Mouse (Mus musculus) heart, adult 2 months (tissue): ENCODE results near the gene Scd2. TPM values are rescaled to one million over a fixed set of nuclear protein-coding genes. Genes with fewer than 3 reads are reported as not detected.

Source experiments
- DNase-seq, 2 experiments: peaks; one replicate each; pipeline ENCODE4 v3.0.0; 2021
- H3K27ac ChIP-seq: fragments of 200-600 bp; 2 replicates; pipeline ENCODE4 v1.8.1; 2022
- H3K27me3 ChIP-seq: fragments of 200-500 bp; 2 replicates; pipeline ENCODE4 v1.6.1; 2012; ENCODE audit warnings: mild to moderate bottlenecking, low read length, inconsistent platforms, mixed read lengths; ENCODE audit not compliant: control insufficient read depth, insufficient read depth
- H3K36me3 ChIP-seq: fragments of 200-500 bp; 2 replicates; pipeline ENCODE4 v1.6.1; 2012; ENCODE audit warnings: low read length, inconsistent platforms; ENCODE audit not compliant: control insufficient read depth, insufficient read depth
- H3K4me1 ChIP-seq: fragments of 200-500 bp; 2 replicates; pipeline ENCODE4 v1.6.1; 2011; ENCODE audit warnings: low read length; ENCODE audit not compliant: control insufficient read depth, insufficient read depth
- H3K4me3 ChIP-seq: fragments of 200-600 bp; 2 replicates; pipeline ENCODE4 v1.8.1; 2022
- H3K79me2 ChIP-seq: fragments of 200-500 bp; replicated peaks from 2 replicates; pipeline ENCODE4 v1.6.1; 2012; ENCODE audit warnings: mild to moderate bottlenecking, inconsistent platforms, low read length, moderate library complexity, mixed read lengths; ENCODE audit not compliant: control insufficient read depth, insufficient read depth
- H3K9ac ChIP-seq: fragments of 200-500 bp; 2 replicates; pipeline ENCODE4 v1.6.1; 2012; ENCODE audit warnings: low read depth, mild to moderate bottlenecking, control low read depth, inconsistent platforms, low read length, mixed read lengths
- CTCF ChIP-seq: fragments of 200-600 bp; IDR thresholded peaks from 2 replicates; pipeline ENCODE4 v1.8.1; 2022; ENCODE audit warnings: antibody characterized with exemption, mild to moderate bottlenecking, moderate library complexity
- EP300 ChIP-seq: fragments of 200-500 bp; IDR thresholded peaks from 2 replicates; pipeline ENCODE4 v1.6.1; 2011; ENCODE audit warnings: low read depth, low read length, control low read depth; ENCODE audit not compliant: insufficient read depth
- POLR2A ChIP-seq: fragments of 200-500 bp; IDR thresholded peaks from 2 replicates; pipeline ENCODE4 v1.6.1; 2011; ENCODE audit warnings: mild to moderate bottlenecking, low read depth, low read length, control low read depth; ENCODE audit not compliant: insufficient read depth
- WGBS: fragments of 180-500 bp; shearing (Covaris S2); methylation state at CpG from one replicate; pipeline ENCODE4 v1.1.7; 2018; 5-methylcytosine and 5-hydroxymethylcytosine counted together
- intact Hi-C: fragments of 180-260 bp; cut with DNase I; formaldehyde crosslinking; loops from one replicate; pipeline ENCODE4 v1.15.1; 2025
- long read RNA-seq: library from polyadenylated mRNA; stranded (forward); transcript quantifications from one replicate; pipeline ENCODE4 v2.0.0, GENCODE M21; 2021
- polyA plus RNA-seq: library from polyadenylated mRNA; depleted of rRNA; stranded (reverse); fragments of >200 nt; gene quantifications from 2 replicates; pipeline ENCODE4 v1.2.3, GENCODE M21; 2012; rRNA removed
- total RNA-seq, 2 experiments: library from RNA; stranded (reverse); gene quantifications; 2 replicates each; pipeline ENCODE4 v1.2.3; 2021

Scd2 gene
- 10 to 100 TPM in 1 of 2 experiments, 1 to 10 TPM in 1; 9.2 to 12.2 TPM for total RNA-seq
- 21.2 and 31.1 TPM in 2 replicates for polyA plus RNA-seq
- long read RNA-seq, full-length matches to known transcripts: 6 of 7 reads
- long read RNA-seq, partial matches to known transcripts: 1 of 7 reads
- long read RNA-seq, other reads (novel, unspliced or antisense): 0 of 7 reads

DNA sequence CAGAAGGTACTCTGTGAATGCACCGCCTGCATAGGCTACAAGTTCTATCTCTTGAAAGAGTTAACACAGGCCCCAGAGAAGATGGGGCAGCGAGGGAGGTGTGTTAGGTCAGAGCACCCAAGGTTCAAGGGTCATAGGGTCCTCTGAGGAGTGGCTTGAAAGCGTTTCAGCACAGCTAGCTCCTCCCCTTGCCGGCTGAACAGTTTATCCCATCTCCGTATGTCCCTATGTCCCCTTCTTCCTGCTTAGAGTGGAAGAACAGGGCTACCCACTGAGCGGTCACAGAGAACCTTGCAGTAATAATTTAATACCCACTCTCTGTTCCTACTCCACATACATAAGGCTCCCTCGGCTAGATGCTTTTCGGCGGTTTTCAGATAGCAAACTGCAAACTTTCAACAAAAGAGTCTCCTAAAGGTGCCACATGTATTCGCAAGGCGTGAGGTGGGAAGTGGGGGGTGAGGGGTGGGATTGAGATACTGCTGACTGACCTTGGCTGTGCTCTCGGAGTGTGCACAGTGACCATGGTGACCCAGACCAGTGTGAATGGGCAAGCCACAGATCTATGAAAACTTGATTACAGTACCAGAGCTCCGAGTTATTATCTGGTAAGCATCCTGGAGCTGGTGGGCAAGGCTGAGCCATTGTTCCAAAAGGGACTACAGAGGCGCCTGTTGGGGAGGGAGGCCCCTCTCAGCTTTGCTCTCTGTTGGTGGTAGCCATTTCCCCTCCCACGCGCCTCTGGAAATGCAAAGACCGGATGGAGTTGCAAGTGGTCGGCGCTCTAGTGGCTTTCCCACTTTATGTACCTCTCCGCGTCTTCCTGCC, at the start of gene Scd2:
Gene Scd2, plus strand, starts transcription at position 734 of the 828 bp plus-strand sequence.
- no peak for DNase-seq
- H3K4me3 ChIP-seq: peak within 1 kb of the TSS; percentile 76
- peak within 1 kb of the TSS; percentile 81 for H3K9ac ChIP-seq
- no peaks in the 10 kb centered on the region for H3K79me2 ChIP-seq
- H3K36me3 ChIP-seq: no peaks in the 10 kb centered on the region
- TF ChIP-seq POLR2A (no peak), EP300 (no peak), CTCF (no peak)
- H3K27me3 ChIP-seq: no peaks in the 10 kb centered on the region
- H3K4me1 ChIP-seq: peaks cover 3% of the 10 kb centered on the region
- intact Hi-C loops: no loop called here
- peak within 1 kb of the TSS; percentile 53 for H3K27ac ChIP-seq
- 15% methylated on average over 21 of the region's 21 CpGs for WGBS

DNA sequence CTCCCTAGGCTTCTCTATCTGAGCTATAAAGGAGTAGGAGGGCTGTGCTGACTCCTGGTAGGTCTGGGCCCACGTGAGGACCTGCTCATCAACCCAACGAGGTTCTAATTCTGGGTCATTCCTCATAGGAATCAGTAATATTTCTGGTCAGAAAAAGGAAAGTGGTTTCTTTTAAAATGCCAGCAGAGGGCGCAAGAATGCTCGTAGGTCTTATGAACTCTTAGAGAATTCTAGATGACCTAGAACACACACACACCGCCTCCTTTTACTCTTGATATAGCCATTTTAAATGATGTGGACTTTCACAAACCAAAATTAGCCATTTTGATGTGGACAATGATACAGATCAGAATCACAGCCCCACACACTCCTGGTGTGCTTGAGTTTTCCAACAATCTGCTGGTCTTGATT, 47.7 kb upstream of the Scd2 start:
- Histone ChIP-seq H3K4me3 (peak overlapping the region; percentile 28; the same call in 1 of the 2 replicates), H3K27ac (no peak overlapping the region; the same call in 1 of the 2 replicates), H3K4me1 (peaks cover 6% of the 10 kb centered on the region), H3K79me2 (no peaks in the 10 kb centered on the region), H3K27me3 (no peaks in the 10 kb centered on the region), H3K9ac (no peak overlapping the region), H3K36me3 (no peaks in the 10 kb centered on the region)
- 1% methylated on average over 5 of the region's 5 CpGs for WGBS
- intact Hi-C loops: loop anchor here (1.0 to 10.0 kb wide), 3 partner anchors 50 to 299 kb away; partner anchors contain the start of gene Sec31b
- TF ChIP-seq CTCF: peak; percentile 81
- TF ChIP-seq POLR2A: no peak
- no peak for TF ChIP-seq EP300
- peak in 1 of 2 experiments; percentile 26 for DNase-seq

DNA sequence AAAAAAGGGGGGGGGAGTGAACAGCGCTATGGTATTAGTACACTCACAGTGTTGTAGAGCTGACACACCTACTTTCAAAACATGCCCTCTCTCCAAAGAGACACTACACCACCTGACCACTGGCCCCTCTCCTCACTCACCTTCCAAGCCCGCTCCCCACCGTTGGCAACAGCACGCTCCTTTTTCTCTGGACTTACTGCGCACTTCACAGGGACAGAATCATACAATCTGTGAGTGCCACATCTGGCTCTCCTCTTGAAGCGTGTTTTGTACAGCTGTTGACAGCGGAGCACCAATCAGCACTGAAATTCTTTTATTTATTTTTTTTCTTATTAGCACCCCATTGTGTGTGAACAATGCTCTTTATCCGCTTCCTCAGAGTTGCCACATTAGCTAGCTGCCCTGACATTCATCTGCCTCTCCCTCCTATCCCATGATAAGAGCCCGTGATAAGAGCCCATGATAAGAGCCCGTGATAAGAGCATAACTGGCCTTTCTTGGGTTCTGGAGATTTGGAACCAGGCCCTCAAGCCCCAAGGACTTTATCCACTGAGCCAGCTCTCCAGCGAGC, 47.0 kb upstream of the Scd2 start:
- DNase-seq: no peak
- no peaks in the 10 kb centered on the region for H3K27me3 ChIP-seq
- 38% methylated on average over 11 of the region's 11 CpGs for WGBS
- no peak for TF ChIP-seq POLR2A
- TF ChIP-seq EP300: no peak
- no peak for TF ChIP-seq CTCF
- H3K4me1 ChIP-seq: peaks cover 6% of the 10 kb centered on the region
- H3K36me3 ChIP-seq: no peaks in the 10 kb centered on the region
- no peaks in the 10 kb centered on the region for H3K79me2 ChIP-seq
- H3K27ac ChIP-seq: peak overlapping the region; percentile 10; the same call in 1 of the 2 replicates
- intact Hi-C loops: loop anchor here (10.0 kb wide), 1 partner anchor 298 kb away; the partner anchor contains the start of gene Sec31b
- no peak overlapping the region for H3K9ac ChIP-seq
- H3K4me3 ChIP-seq: no peak overlapping the region; the same call in 1 of the 2 replicates

DNA sequence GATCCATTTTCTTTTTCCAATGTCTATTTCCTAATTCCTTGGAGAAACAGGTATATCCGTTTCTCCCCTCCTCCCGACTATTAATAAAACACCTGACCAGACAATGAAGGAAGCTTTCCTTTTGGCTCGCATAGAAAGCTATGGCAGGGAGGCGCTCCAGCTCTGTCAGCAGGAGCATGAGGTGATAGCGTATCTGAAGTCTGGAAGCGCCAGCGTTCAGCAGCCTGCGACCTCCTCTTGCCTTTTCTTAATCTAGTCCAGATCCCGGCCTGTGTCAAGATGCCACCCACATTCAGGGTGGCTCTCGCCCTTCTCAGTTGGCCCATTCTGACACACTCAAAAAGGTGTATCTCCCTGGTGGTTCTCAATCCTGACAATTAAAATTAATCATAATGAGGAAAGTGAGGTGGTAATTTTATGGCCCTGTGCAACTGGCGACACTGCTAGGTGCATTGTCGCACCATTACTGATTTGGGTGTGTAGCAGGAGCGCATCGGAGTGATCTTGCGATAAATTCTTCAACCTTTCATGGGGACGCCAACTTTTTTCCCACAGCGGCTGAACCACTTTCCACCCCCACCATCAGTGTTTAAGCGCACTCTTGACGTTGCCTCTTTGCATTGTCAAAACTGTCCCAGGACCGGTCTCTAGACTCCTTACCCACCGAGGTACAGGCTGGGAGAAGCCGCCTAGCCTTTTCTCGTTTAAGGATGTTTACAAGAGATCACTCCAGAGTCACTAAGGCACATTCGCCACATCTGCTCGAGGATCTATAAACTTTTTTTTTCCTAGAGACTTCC, 46.0 kb upstream of the Scd2 start:
- H3K36me3 ChIP-seq: no peaks in the 10 kb centered on the region
- peak overlapping the region; percentile 34 for H3K4me3 ChIP-seq
- peak overlapping the region; percentile 22 for H3K9ac ChIP-seq
- peak; percentile 23 to 39 for DNase-seq
- TF ChIP-seq CTCF (no peak), EP300 (no peak), POLR2A (no peak)
- H3K79me2 ChIP-seq: no peaks in the 10 kb centered on the region
- WGBS: 5% methylated on average over 25 of the region's 25 CpGs
- intact Hi-C loops: loop anchor here (1.0 to 10.0 kb wide), 2 partner anchors 19 to 297 kb away; partner anchors contain the start of gene Sec31b
- peak overlapping the region; percentile 76 for H3K27ac ChIP-seq
- no peaks in the 10 kb centered on the region for H3K27me3 ChIP-seq
- peaks cover 6% of the 10 kb centered on the region for H3K4me1 ChIP-seq

DNA sequence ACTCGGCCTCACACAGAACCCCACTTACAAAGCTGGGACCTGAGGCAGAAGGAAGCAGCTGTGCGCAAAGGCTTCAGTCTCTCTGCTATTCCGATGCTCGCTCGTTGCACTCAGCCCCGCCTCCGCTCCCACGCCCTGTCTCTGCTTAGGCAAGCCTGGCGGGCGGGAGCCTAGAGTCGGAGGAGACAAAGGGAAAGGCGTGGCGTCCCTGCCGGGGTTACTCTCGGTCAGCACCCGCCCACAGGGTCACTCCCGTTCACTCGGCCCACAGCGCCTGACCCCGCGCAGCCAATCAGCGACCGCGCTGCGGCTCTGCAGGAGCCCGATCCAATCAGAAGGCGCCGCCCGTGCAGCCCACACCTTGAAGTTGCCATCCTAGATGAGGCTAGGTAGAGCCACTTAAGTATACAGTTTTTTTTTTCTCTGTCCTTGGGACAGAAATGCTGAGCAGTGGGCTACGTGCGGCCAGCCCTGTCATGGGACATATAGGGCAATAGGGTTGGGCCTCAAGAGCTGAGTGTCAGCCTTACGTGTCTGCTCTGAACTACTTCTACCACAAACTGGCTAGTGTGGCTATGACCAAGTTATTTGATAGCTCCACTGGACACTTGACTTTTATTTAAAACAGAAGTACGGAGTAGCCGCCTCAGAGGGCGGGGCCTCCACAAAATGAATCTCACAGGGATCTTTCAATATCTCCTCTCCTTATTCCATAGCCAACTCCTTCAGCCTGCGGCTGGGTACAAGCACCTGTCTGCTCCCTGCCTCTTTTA, 45.2 kb upstream of the Scd2 start:
- peak overlapping the region; percentile 76 for H3K27ac ChIP-seq
- 5% methylated on average over 36 of the region's 36 CpGs for WGBS
- H3K36me3 ChIP-seq: no peaks in the 10 kb centered on the region
- TF ChIP-seq POLR2A (peak; percentile 94), CTCF (no peak), EP300 (peak; percentile 71; the same call in 1 of the 2 replicates)
- peak overlapping the region; percentile 22 for H3K9ac ChIP-seq
- peak; percentile 92 to 97 for DNase-seq
- peaks cover 6% of the 10 kb centered on the region for H3K4me1 ChIP-seq
- intact Hi-C loops: loop anchor here (1.0 to 10.0 kb wide), 2 partner anchors 18 to 297 kb away; partner anchors contain the start of gene Sec31b
- H3K27me3 ChIP-seq: no peaks in the 10 kb centered on the region
- peak overlapping the region; percentile 34 for H3K4me3 ChIP-seq
- H3K79me2 ChIP-seq: no peaks in the 10 kb centered on the region
